Mouse (Mus musculus) liver, postnatal 0 days (tissue): ENCODE data around the gene Hmx3. TPM values are rescaled to one million over a fixed set of nuclear protein-coding genes. Genes with fewer than 3 reads are reported as not detected.
A peak's percentile ranks its signal among the peaks of the same experiment; 100 is the strongest.

Source experiments
- ATAC-seq: fragments of 200-750 bp; cut with Nextera tagmentation; 2 replicates; pipeline ENCODE4 v1.8.0; 2017; ENCODE audit warnings: mild to moderate bottlenecking, moderate library complexity
- DNase-seq: peaks from one replicate; pipeline ENCODE4 v3.0.0-alpha.2; 2016
- H3K27ac ChIP-seq: fragments of 300-500 bp; sonication (generic); 2 replicates; pipeline ENCODE4 v1.5.1; 2014; ENCODE audit warnings: antibody characterized with exemption, moderate library complexity, mild to moderate bottlenecking, low read depth
- H3K27me3 ChIP-seq: fragments of 300-500 bp; sonication (generic); 2 replicates; pipeline ENCODE4 v1.6.1; 2014; ENCODE audit warnings: low read length, control low read depth, mixed read lengths; ENCODE audit not compliant: insufficient read depth
- H3K36me3 ChIP-seq: fragments of 300-500 bp; sonication (generic); replicated peaks from 2 replicates; pipeline ENCODE4 v1.6.1; 2014; ENCODE audit warnings: mild to moderate bottlenecking, control low read depth, low read length, moderate library complexity, mixed read lengths; ENCODE audit not compliant: insufficient read depth
- H3K4me1 ChIP-seq: fragments of 300-500 bp; sonication (generic); 2 replicates; pipeline ENCODE4 v1.6.1; 2014; ENCODE audit warnings: antibody characterized with exemption, mild to moderate bottlenecking, control low read depth; ENCODE audit not compliant: insufficient read depth
- H3K4me2 ChIP-seq: fragments of 300-500 bp; sonication (generic); 2 replicates; pipeline ENCODE4 v1.6.1; 2014; ENCODE audit warnings: low read depth, mild to moderate bottlenecking, low read length, moderate library complexity, mixed read lengths
- H3K4me3 ChIP-seq: fragments of 300-500 bp; sonication (generic); 2 replicates; pipeline ENCODE4 v1.5.1; 2014; ENCODE audit warnings: low read depth, low read length
- H3K9ac ChIP-seq: fragments of 300-500 bp; sonication (generic); replicated peaks from 2 replicates; pipeline ENCODE4 v1.6.1; 2014; ENCODE audit warnings: mild to moderate bottlenecking, moderate library complexity
- H3K9me3 ChIP-seq: fragments of 300-500 bp; sonication (generic); 2 replicates; pipeline ENCODE4 v1.6.1; 2016; ENCODE audit warnings: mild to moderate bottlenecking, control low read depth, low read length, mixed read lengths
- CTCF ChIP-seq: sonication (generic); IDR thresholded peaks from 2 replicates; pipeline ENCODE4 v1.5.1; 2016; ENCODE audit warnings: antibody characterized with exemption, low read depth
- EP300 ChIP-seq: IDR thresholded peaks from 2 replicates; pipeline ENCODE4 v1.6.1; 2016; ENCODE audit warnings: antibody characterized with exemption, low read depth, mild to moderate bottlenecking
- WGBS: fragments of 180-500 bp; shearing (Covaris S2); extraction: QIAGEN DNeasy Blood & Tissue Kit; methylation state at CpG from one replicate; pipeline ENCODE4 v1.1.7; 2014; ENCODE audit not compliant: insufficient replicate concordance; 5-methylcytosine and 5-hydroxymethylcytosine counted together
- polyA plus RNA-seq: library from polyadenylated mRNA; unstranded; fragments of >200 nt; fragmentation: Nextera tagmentation; extraction: Ambion mirVana; gene quantifications from 2 replicates; pipeline ENCODE4 v1.2.1, GENCODE M21; 2015

Gene Hmx3
- polyA plus RNA-seq: not detected in 2 replicates

DNA sequence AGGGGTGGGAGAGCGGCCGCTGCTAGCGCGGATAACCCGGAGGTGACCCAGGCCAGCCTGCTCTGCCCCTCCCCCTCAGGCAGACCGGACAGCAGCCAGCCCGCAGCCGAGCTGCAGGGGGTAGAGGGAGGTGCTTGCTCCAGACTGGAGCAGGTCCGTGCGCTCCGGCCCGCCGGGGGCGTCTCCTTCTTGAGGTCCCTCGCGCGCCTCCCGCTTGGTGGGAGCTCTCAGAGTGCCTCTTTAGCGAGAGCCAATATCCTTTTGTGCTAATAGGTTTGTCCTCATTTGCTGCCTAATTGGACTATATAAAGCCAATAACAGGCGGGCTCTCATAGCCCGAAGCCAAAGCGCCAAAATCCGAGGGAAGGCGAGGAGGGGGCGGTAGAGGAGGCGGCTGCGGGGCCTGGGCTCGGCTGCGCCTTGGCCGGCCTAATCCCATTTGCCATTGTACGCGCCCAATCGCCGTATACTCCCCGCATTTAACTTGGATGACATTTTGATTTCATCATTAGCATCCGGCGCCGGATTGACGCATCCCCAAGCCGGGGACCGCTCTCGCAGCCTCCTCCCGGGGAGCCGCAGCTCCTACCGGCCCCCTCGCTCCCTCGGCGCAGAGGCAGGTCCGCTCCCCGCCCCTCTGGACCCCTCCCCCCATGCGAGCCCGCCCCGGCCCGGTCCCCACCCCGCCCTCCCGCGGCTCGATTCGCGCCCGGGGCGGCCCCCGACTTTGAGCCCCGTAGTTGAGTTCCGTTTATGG is at the start of gene Hmx3:
Gene Hmx3 (plus strand): TSS at position 753 of the 757 bp plus-strand sequence.
- ATAC-seq: no peak
- DNase-seq: no peak
- no peak for TF ChIP-seq CTCF
- no peak for TF ChIP-seq EP300
- WGBS: 2% methylated on average over 65 of the region's 65 CpGs
- Histone ChIP-seq H3K4me2 (peak within 1 kb of the TSS; percentile 56), H3K4me3 (peak within 1 kb of the TSS; percentile 41), H3K9ac (no peak within 1 kb of the TSS), H3K4me1 (peaks cover 12% of the 10 kb centered on the region), H3K36me3 (no peaks in the 10 kb centered on the region), H3K27ac (no peak within 1 kb of the TSS), H3K9me3 (no peaks in the 10 kb centered on the region), H3K27me3 (peaks cover 83% of the 10 kb centered on the region)

- H3K27me3 ChIP-seq: no peaks in the 10 kb centered on the region
- H3K36me3 ChIP-seq: no peaks in the 10 kb centered on the region
- ATAC-seq (no peak), DNase-seq (no peak)
- no peaks in the 10 kb centered on the region for H3K9me3 ChIP-seq
- H3K4me3 ChIP-seq: no peak overlapping the region
- no peak overlapping the region for H3K27ac ChIP-seq
- H3K4me1 ChIP-seq: no peaks in the 10 kb centered on the region
- H3K4me2 ChIP-seq: no peak overlapping the region
- 59% methylated on average over 2 of the region's 2 CpGs for WGBS
- no peak overlapping the region for H3K9ac ChIP-seq
- no peak for TF ChIP-seq EP300
- no peak for TF ChIP-seq CTCF
Observed at GRCm38 (mm10) chr7:131503739-131504138, 38.9 kb upstream of the Hmx3 start.

DNA sequence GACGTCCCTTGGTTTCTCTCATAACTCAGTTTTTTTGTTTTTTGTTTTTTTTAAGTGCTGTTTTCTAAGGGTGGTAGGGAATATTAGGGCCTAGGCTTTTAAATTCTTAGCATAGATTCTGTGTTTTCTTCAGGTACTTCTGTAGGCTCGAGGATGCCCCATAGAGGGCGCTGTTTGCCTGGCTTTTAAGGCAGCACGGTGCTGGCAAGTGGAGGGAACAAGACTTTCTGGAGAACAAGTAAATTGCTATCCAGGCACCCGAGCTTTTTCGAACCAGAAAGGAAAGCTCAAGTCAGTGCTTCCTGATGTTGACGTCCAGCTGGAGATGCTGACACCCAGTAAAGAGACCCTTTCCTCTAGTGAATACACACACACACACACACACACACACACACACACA is 2.7 kb upstream of the Hmx3 start:
- TF ChIP-seq CTCF (peak; percentile 85), EP300 (no peak)
- Histone ChIP-seq H3K4me2 (no peak overlapping the region), H3K27ac (no peak overlapping the region), H3K9me3 (no peaks in the 10 kb centered on the region), H3K4me3 (no peak overlapping the region), H3K27me3 (peaks cover 64% of the 10 kb centered on the region), H3K36me3 (no peaks in the 10 kb centered on the region), H3K9ac (no peak overlapping the region), H3K4me1 (peaks cover 12% of the 10 kb centered on the region)
- under 1% methylated on average over 7 of the region's 7 CpGs for WGBS
- no peak for ATAC-seq
- DNase-seq: peak; percentile 85

- Histone ChIP-seq H3K36me3 (no peaks in the 10 kb centered on the region), H3K9ac (no peak overlapping the region), H3K4me3 (0 out of 2 replicates have a peak overlapping the region, but pooled peaks have one; percentile 41), H3K9me3 (no peaks in the 10 kb centered on the region), H3K27ac (no peak overlapping the region), H3K4me1 (peaks cover 12% of the 10 kb centered on the region), H3K4me2 (peak overlapping the region; percentile 56; the same call in 1 of the 2 replicates), H3K27me3 (peaks cover 79% of the 10 kb centered on the region)
- ATAC-seq (no peak), DNase-seq (no peak)
- WGBS: 3% methylated on average over 41 of the region's 41 CpGs
- TF ChIP-seq EP300: no peak
- TF ChIP-seq CTCF: no peak
Observed at GRCm38 (mm10) chr7:131541184-131542114, 1.2 kb upstream of the Hmx3 start.

- TF ChIP-seq CTCF: no peak
- TF ChIP-seq EP300: no peak
- Histone ChIP-seq H3K4me2 (peak overlapping the region; percentile 56), H3K4me1 (peaks cover 12% of the 10 kb centered on the region), H3K9ac (no peak overlapping the region), H3K36me3 (no peaks in the 10 kb centered on the region), H3K9me3 (no peaks in the 10 kb centered on the region), H3K4me3 (peak overlapping the region; percentile 41), H3K27me3 (peaks cover 91% of the 10 kb centered on the region), H3K27ac (no peak overlapping the region)
- under 1% methylated on average over 63 of the region's 71 CpGs for WGBS
- ATAC-seq (no peak), DNase-seq (no peak)
Observed at GRCm38 (mm10) chr7:131542872-131543622, 380 bp downstream of the Hmx3 start.
